Mouse (Mus musculus) forebrain, postnatal 0 days (tissue): ENCODE data around the gene Acbd6. TPM values are rescaled to one million over a fixed set of nuclear protein-coding genes. Genes with fewer than 3 reads are reported as not detected.

ENCODE experiments used
- ATAC-seq: fragments of 200-750 bp; cut with Nextera tagmentation; 2 replicates; pipeline ENCODE4 v1.8.0; 2017; ENCODE audit warnings: mild to moderate bottlenecking, moderate library complexity
- DNase-seq: peaks from one replicate; pipeline ENCODE4 v3.0.0-alpha.2; 2015
- H3K27ac ChIP-seq: fragments of 300-500 bp; sonication (generic); 2 replicates; pipeline ENCODE4 v1.5.1; 2014; ENCODE audit warnings: low read depth, mild to moderate bottlenecking, antibody characterized with exemption, low read length, moderate library complexity, mixed read lengths
- H3K27me3 ChIP-seq: fragments of 300-500 bp; sonication (generic); 2 replicates; pipeline ENCODE4 v1.6.1; 2014; ENCODE audit warnings: mild to moderate bottlenecking, low read length, mixed read lengths; ENCODE audit not compliant: insufficient read depth
- H3K36me3 ChIP-seq: fragments of 300-500 bp; sonication (generic); 2 replicates; pipeline ENCODE4 v1.6.1; 2014; ENCODE audit warnings: mild to moderate bottlenecking, moderate library complexity; ENCODE audit not compliant: insufficient read depth
- H3K4me1 ChIP-seq: fragments of 300-500 bp; sonication (generic); 2 replicates; pipeline ENCODE4 v1.6.1; 2014; ENCODE audit warnings: antibody characterized with exemption; ENCODE audit not compliant: insufficient read depth
- H3K4me2 ChIP-seq: fragments of 300-500 bp; sonication (generic); 2 replicates; pipeline ENCODE4 v1.6.1; 2014; ENCODE audit warnings: low read depth, mild to moderate bottlenecking, moderate library complexity
- H3K4me3 ChIP-seq: fragments of 300-500 bp; sonication (generic); 2 replicates; pipeline ENCODE4 v1.5.1; 2014; ENCODE audit warnings: low read depth, low read length, mixed read lengths
- H3K9ac ChIP-seq: fragments of 300-500 bp; sonication (generic); 2 replicates; pipeline ENCODE4 v1.6.1; 2014; ENCODE audit warnings: mild to moderate bottlenecking
- H3K9me3 ChIP-seq: fragments of 300-500 bp; sonication (generic); 2 replicates; pipeline ENCODE4 v1.6.1; 2016; ENCODE audit warnings: low read length
- CTCF ChIP-seq: sonication (generic); IDR thresholded peaks from 2 replicates; pipeline ENCODE4 v1.5.1; 2016; ENCODE audit warnings: antibody characterized with exemption, control low read depth, low read depth
- WGBS: fragments of 180-500 bp; shearing (Covaris S2); extraction: QIAGEN DNeasy Blood & Tissue Kit; methylation state at CpG from one replicate; pipeline ENCODE4 v1.1.7; 2014; 5-methylcytosine and 5-hydroxymethylcytosine counted together
- polyA plus RNA-seq: library from polyadenylated mRNA; unstranded; fragments of >200 nt; fragmentation: Nextera tagmentation; extraction: Ambion mirVana; gene quantifications from 2 replicates; pipeline ENCODE4 v1.2.1, GENCODE M21; 2015
- total RNA-seq: library from RNA; depleted of rRNA; stranded (reverse); fragments of >200 nt; gene quantifications from 2 replicates; pipeline ENCODE4 v1.2.3, GENCODE M21; 2014

Gene Acbd6
- total and polyA plus RNA-seq, 2 experiments from 2014 or later: 114 to 143 TPM

GRCm38 (mm10) chr1:155560678-155561077 lies 2.8 kb downstream of the Acbd6 start:
- no peak overlapping the region for H3K4me3 ChIP-seq
- H3K9ac ChIP-seq: no peak overlapping the region
- no peak for TF ChIP-seq CTCF
- peaks cover 9% of the 10 kb centered on the region; the same call in 1 of the 2 replicates for H3K36me3 ChIP-seq
- ATAC-seq (no peak), DNase-seq (no peak)
- no peak overlapping the region; the same call in 1 of the 2 replicates for H3K4me2 ChIP-seq
- H3K27ac ChIP-seq: no peak overlapping the region
- H3K27me3 ChIP-seq: no peaks in the 10 kb centered on the region
- WGBS: 79% methylated on average over 2 of the region's 2 CpGs
- 0 out of 2 replicates have a peak, but pooled peaks cover 10% of the 10 kb centered on the region for H3K4me1 ChIP-seq
- no peaks in the 10 kb centered on the region for H3K9me3 ChIP-seq

GRCm38 (mm10) chr1:155562206-155562605 lies 4.3 kb downstream of the Acbd6 start:
- Histone ChIP-seq H3K36me3 (peaks cover 12% of the 10 kb centered on the region; the same call in 1 of the 2 replicates), H3K4me3 (no peak overlapping the region), H3K4me1 (0 out of 2 replicates have a peak, but pooled peaks cover 10% of the 10 kb centered on the region), H3K27ac (no peak overlapping the region), H3K9ac (no peak overlapping the region), H3K9me3 (no peaks in the 10 kb centered on the region), H3K4me2 (no peak overlapping the region), H3K27me3 (no peaks in the 10 kb centered on the region)
- TF ChIP-seq CTCF: no peak
- WGBS: 85% methylated on average over 6 of the region's 6 CpGs
- DNase-seq (no peak), ATAC-seq (no peak)

- ATAC-seq: peak; percentile 53; the same call in 1 of the 2 replicates
- no peaks in the 10 kb centered on the region for H3K27me3 ChIP-seq
- 0 out of 2 replicates have a peak, but pooled peaks cover 9% of the 10 kb centered on the region for H3K4me1 ChIP-seq
Observed at GRCm38 (mm10) chr1:155564741-155565140, 6.8 kb downstream of the Acbd6 start.

DNA sequence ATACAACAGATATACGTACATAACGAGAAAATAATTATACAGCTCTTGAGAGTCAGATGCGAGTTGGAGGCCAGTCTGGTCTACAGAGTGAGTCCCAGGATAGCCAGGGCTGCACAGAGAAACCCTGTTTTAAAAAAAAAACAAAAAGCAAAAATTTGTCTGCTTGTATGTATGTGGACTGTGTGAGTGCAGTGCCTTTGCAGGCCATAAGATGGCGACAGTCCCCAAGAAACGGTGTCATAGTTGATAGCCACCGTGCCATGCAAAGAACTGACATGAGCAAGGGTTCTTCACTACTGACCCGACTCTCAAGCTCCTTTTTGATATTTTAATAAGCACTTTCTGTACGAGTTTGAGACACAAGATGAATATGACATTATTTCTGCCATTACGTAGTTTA lies 10.2 kb downstream of the Acbd6 start:
- Histone ChIP-seq H3K4me3 (no peak overlapping the region), H3K9me3 (no peaks in the 10 kb centered on the region), H3K4me2 (no peak overlapping the region), H3K9ac (no peak overlapping the region), H3K36me3 (peaks cover 24% of the 10 kb centered on the region), H3K4me1 (no peaks in the 10 kb centered on the region), H3K27me3 (no peaks in the 10 kb centered on the region), H3K27ac (no peak overlapping the region)
- 95% methylated on average over 9 of the region's 9 CpGs for WGBS
- DNase-seq (no peak), ATAC-seq (no peak)
- TF ChIP-seq CTCF: peak; percentile 30; the same call in 1 of the 2 replicates

More at GRCm38 (mm10) chr1:155564741-155565140, 6.8 kb downstream of the Acbd6 start:
- H3K4me2 ChIP-seq: no peak overlapping the region
- peaks cover 15% of the 10 kb centered on the region for H3K36me3 ChIP-seq
- no peak overlapping the region for H3K27ac ChIP-seq
- no peak overlapping the region for H3K4me3 ChIP-seq
- no peaks in the 10 kb centered on the region for H3K9me3 ChIP-seq
- no peak overlapping the region for H3K9ac ChIP-seq
- TF ChIP-seq CTCF: peak; percentile 63
- 17% methylated on average over 3 of the region's 3 CpGs for WGBS
- peak; percentile 62 for DNase-seq

- Histone ChIP-seq H3K27me3 (no peaks in the 10 kb centered on the region), H3K9me3 (no peaks in the 10 kb centered on the region), H3K4me2 (no peak overlapping the region), H3K36me3 (peaks cover 29% of the 10 kb centered on the region), H3K4me1 (no peaks in the 10 kb centered on the region), H3K9ac (no peak overlapping the region), H3K4me3 (no peak overlapping the region), H3K27ac (no peak overlapping the region)
- no peak for DNase-seq
- ATAC-seq: no peak
- no peak for TF ChIP-seq CTCF
- 78% methylated on average over 4 of the region's 4 CpGs for WGBS
Observed at GRCm38 (mm10) chr1:155569340-155569739, 11.4 kb downstream of the Acbd6 start.

GRCm38 (mm10) chr1:155574966-155575673 lies 17.2 kb downstream of the Acbd6 start:
- ATAC-seq: peak; percentile 71
- Histone ChIP-seq H3K36me3 (peaks cover 14% of the 10 kb centered on the region; the same call in 1 of the 2 replicates), H3K27ac (no peak overlapping the region), H3K4me1 (no peaks in the 10 kb centered on the region), H3K4me3 (no peak overlapping the region), H3K4me2 (no peak overlapping the region), H3K27me3 (no peaks in the 10 kb centered on the region), H3K9me3 (no peaks in the 10 kb centered on the region), H3K9ac (no peak overlapping the region)
- 24% methylated on average over 7 of the region's 7 CpGs for WGBS
- peak; percentile 81 for TF ChIP-seq CTCF
- peak; percentile 90 for DNase-seq

GRCm38 (mm10) chr1:155576432-155576831 lies 18.5 kb downstream of the Acbd6 start:
- Histone ChIP-seq H3K4me1 (no peaks in the 10 kb centered on the region), H3K36me3 (peaks cover 14% of the 10 kb centered on the region; the same call in 1 of the 2 replicates), H3K9me3 (no peaks in the 10 kb centered on the region), H3K9ac (no peak overlapping the region), H3K27ac (0 out of 2 replicates have a peak overlapping the region, but pooled peaks have one; percentile 2), H3K4me3 (no peak overlapping the region), H3K4me2 (no peak overlapping the region), H3K27me3 (no peaks in the 10 kb centered on the region)
- peak; percentile 78 for TF ChIP-seq CTCF
- WGBS: 20% methylated on average over 2 of the region's 2 CpGs
- peak; percentile 87 for DNase-seq
- peak; percentile 74 for ATAC-seq
